Mouse (Mus musculus): ENCODE measurements around the gene Kdelr3.

Gene Kdelr3

DNA sequence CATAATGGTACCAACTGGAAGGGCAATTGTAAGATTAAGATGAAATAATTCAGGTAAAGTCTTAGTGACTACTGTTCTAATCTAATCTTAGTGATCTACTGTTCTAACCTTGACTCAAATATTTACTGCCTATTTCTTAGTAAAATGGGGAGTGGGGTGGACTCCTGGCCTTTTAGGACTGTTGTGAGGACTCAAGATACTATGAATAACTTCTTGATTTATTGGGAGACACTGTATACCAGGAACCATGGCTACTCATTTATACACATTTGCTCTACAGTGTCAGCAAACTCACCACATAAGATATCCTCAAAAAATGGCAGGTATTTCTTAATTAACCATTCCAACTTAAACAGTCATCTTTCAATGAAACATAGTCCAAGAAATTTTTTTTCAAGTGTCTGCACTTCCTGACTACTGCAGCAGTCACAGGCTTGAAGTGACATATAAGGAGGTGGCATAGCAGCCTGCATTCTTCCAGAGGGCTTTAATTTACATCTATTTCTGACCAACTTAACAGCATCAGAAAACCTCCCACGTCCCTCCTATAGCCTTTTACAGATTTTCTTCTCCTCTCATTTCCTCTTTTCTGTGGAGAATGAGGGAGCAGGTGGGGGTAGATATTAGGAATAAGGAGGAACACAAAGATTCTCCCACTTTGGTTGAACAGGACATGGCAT, 59.5 kb downstream of the Kdelr3 start:
- DNase-seq (ENCODE audit: extremely low spot score, low spot score), result no peak

DNA sequence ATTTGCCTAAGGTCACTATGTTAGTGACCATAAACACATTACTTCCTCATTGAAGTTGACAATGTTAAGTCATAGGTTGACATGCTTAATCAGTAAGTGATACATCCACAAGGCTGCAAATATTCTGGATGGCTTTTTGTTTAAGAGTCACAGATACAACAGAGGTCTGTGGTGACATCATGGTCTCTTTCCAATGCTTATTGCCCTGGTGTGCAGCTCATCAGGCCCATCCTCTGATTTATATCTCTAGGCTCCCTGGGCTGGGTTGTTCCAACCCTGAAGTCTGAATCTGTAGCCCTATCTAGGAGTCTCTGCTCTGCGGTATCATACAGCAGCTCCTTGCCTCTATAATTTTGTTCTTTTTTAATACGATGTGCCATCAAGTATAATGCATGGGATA, 60.7 kb downstream of the Kdelr3 start:
- no peak for DNase-seq (ENCODE audit: extremely low spot score, low spot score)

All from neural tube, embryonic 10.5 days (tissue).